Mouse (Mus musculus) MEL (cell line): ENCODE measurements around the gene Glul. TPM values are rescaled to one million over a fixed set of nuclear protein-coding genes. Genes with fewer than 3 reads are reported as not detected.

Experiments
- DNase-seq: peaks from one replicate; pipeline ENCODE4 v3.0.0; 2011; ENCODE audit warnings: low read depth, low spot score
- H3K27ac ChIP-seq: 2 replicates; pipeline ENCODE4 v1.5.1; 2012; ENCODE audit warnings: low read depth, mild to moderate bottlenecking, control low read depth, low read length, moderate library complexity; ENCODE audit not compliant: control insufficient read depth
- H3K27me3 ChIP-seq, 2 experiments: fragments of 150-350 bp in 1 of 2; sonication (generic) in 1 of 2; 2 replicates each; pipeline ENCODE4 v1.6.1; 2012; ENCODE audit warnings: low read length in 2 of 2, mild to moderate bottlenecking in 2 of 2, improper control_type of control experiment in 1 of 2, moderate library complexity in 1 of 2; ENCODE audit not compliant: insufficient read depth in 2 of 2, control insufficient read depth in 1 of 2
- H3K36me3 ChIP-seq, 2 experiments: 2 replicates each; pipeline ENCODE4 v1.6.1; 2012 to 2014; ENCODE audit warnings: low read length in 2 of 2, improper control_type of control experiment in 1 of 2, inconsistent platforms in 1 of 2, mild to moderate bottlenecking in 1 of 2; ENCODE audit not compliant: insufficient read depth in 2 of 2, control insufficient read depth in 1 of 2
- H3K4me1 ChIP-seq, 2 experiments: fragments of 150-350 bp in 1 of 2; sonication (generic) in 1 of 2; 2 replicates each; pipeline ENCODE4 v1.6.1; 2012; ENCODE audit warnings: low read length in 2 of 2, improper control_type of control experiment in 1 of 2, mild to moderate bottlenecking in 1 of 2; ENCODE audit not compliant: insufficient read depth in 2 of 2, control insufficient read depth in 1 of 2
- H3K4me3 ChIP-seq, 2 experiments: fragments of 150-350 bp in 1 of 2; sonication (generic) in 1 of 2; 2 replicates each; pipeline ENCODE4 v1.5.1; 2012; ENCODE audit warnings: low read depth in 2 of 2, low read length in 2 of 2, mild to moderate bottlenecking in 2 of 2, moderate library complexity in 2 of 2, control low read depth in 1 of 2, improper control_type of control experiment in 1 of 2; ENCODE audit not compliant: control insufficient read depth in 1 of 2, insufficient read depth in 1 of 2
- H3K79me2 ChIP-seq: 2 replicates; pipeline ENCODE4 v1.6.1; 2012; ENCODE audit warnings: mild to moderate bottlenecking, low read length, moderate library complexity; ENCODE audit not compliant: control insufficient read depth, poor library complexity, insufficient read depth
- H3K9ac ChIP-seq: 2 replicates; pipeline ENCODE4 v1.6.1; 2012; ENCODE audit warnings: low read depth, mild to moderate bottlenecking, control low read depth, low read length, moderate library complexity; ENCODE audit not compliant: control insufficient read depth, poor library complexity, severe bottlenecking
- H3K9me3 ChIP-seq: fragments of 150-350 bp; sonication (generic); replicated peaks from 2 replicates; pipeline ENCODE4 v1.6.1; 2012; ENCODE audit warnings: mild to moderate bottlenecking, low read length, improper control_type of control experiment, moderate library complexity; ENCODE audit not compliant: insufficient read depth
- BHLHE40 ChIP-seq: IDR thresholded peaks from 2 replicates; pipeline ENCODE4 v1.6.1; 2012; ENCODE audit warnings: low read depth, mild to moderate bottlenecking, inconsistent platforms, low read length, improper control_type of control experiment, borderline replicate concordance
- E2F4 ChIP-seq: IDR thresholded peaks from 2 replicates; pipeline ENCODE4 v1.6.1; 2011; ENCODE audit warnings: low read depth, low read length, improper control_type of control experiment, borderline replicate concordance
- ELF1 ChIP-seq: IDR thresholded peaks from 2 replicates; pipeline ENCODE4 v1.6.1; 2014; ENCODE audit warnings: low read depth, mild to moderate bottlenecking, inconsistent platforms, low read length, improper control_type of control experiment, moderate library complexity
- ETS1 ChIP-seq: IDR thresholded peaks from 2 replicates; pipeline ENCODE4 v1.6.1; 2012; ENCODE audit warnings: low read depth, mild to moderate bottlenecking, inconsistent platforms, low read length, improper control_type of control experiment, moderate library complexity
- HCFC1 ChIP-seq: IDR thresholded peaks from 2 replicates; pipeline ENCODE4 v1.6.1; 2012; ENCODE audit warnings: low read depth, mild to moderate bottlenecking, inconsistent platforms, low read length, improper control_type of control experiment, moderate library complexity
- JUND ChIP-seq: IDR thresholded peaks from 2 replicates; pipeline ENCODE4 v1.6.1; 2011; ENCODE audit warnings: low read depth, mild to moderate bottlenecking, improper control_type of control experiment, low read length
- KAT2A ChIP-seq: conservative IDR thresholded peaks from 2 replicates; pipeline ENCODE4 v1.6.1; 2012; ENCODE audit warnings: low read depth, low read length, improper control_type of control experiment, inconsistent platforms
- MAZ ChIP-seq: IDR thresholded peaks from 2 replicates; pipeline ENCODE4 v1.6.1; 2012; ENCODE audit warnings: low read depth, mild to moderate bottlenecking, inconsistent platforms, low read length, improper control_type of control experiment
- MEF2A ChIP-seq: IDR thresholded peaks from 2 replicates; pipeline ENCODE4 v1.6.1; 2014; ENCODE audit warnings: low read depth, mild to moderate bottlenecking, inconsistent platforms, low read length, improper control_type of control experiment; ENCODE audit not compliant: poor library complexity, insufficient replicate concordance, severe bottlenecking; ENCODE audit errors: extremely low read depth
- MXI1 ChIP-seq: IDR thresholded peaks from 2 replicates; pipeline ENCODE4 v1.6.1; 2011; ENCODE audit warnings: mild to moderate bottlenecking, low read depth, low read length, improper control_type of control experiment
- NRF1 ChIP-seq: IDR thresholded peaks from 2 replicates; pipeline ENCODE4 v1.6.1; 2014; ENCODE audit warnings: low read depth, mild to moderate bottlenecking, inconsistent platforms, low read length, improper control_type of control experiment, moderate library complexity; ENCODE audit not compliant: poor library complexity, insufficient read depth, severe bottlenecking
- POLR2AphosphoS5 ChIP-seq: IDR thresholded peaks from 2 replicates; pipeline ENCODE4 v1.6.1; 2012; ENCODE audit warnings: low read depth, borderline replicate concordance, mild to moderate bottlenecking, inconsistent platforms, low read length, moderate library complexity, mixed read lengths
- SMC3 ChIP-seq: IDR thresholded peaks from 2 replicates; pipeline ENCODE4 v1.6.1; 2011; ENCODE audit warnings: low read depth, low read length, improper control_type of control experiment
- TAL1 ChIP-seq: IDR thresholded peaks from 2 replicates; pipeline ENCODE4 v1.6.1; 2012; ENCODE audit warnings: mild to moderate bottlenecking, inconsistent platforms, low read length, moderate library complexity, mixed read lengths
- TBP ChIP-seq: IDR thresholded peaks from 2 replicates; pipeline ENCODE4 v1.8.0; 2011; ENCODE audit warnings: low read depth, low read length, improper control_type of control experiment
- TCF12 ChIP-seq: IDR thresholded peaks from 2 replicates; pipeline ENCODE4 v1.6.1; 2014; ENCODE audit warnings: low read depth, mild to moderate bottlenecking, inconsistent platforms, low read length, improper control_type of control experiment, moderate library complexity
- USF1 ChIP-seq: IDR thresholded peaks from 2 replicates; pipeline ENCODE4 v1.6.1; 2014; ENCODE audit warnings: low read depth, mild to moderate bottlenecking, inconsistent platforms, low read length, improper control_type of control experiment, moderate library complexity
- USF2 ChIP-seq, 2 experiments: IDR thresholded peaks; 2 replicates each; pipeline ENCODE4 v1.6.1; 2011 to 2012; ENCODE audit warnings: improper control_type of control experiment in 2 of 2, low read length in 2 of 2, borderline replicate concordance in 1 of 2, inconsistent platforms in 1 of 2, low read depth in 1 of 2, mild to moderate bottlenecking in 1 of 2; ENCODE audit not compliant: insufficient read depth in 1 of 2
- ZMIZ1 ChIP-seq: IDR thresholded peaks from 2 replicates; pipeline ENCODE4 v1.6.1; 2012; ENCODE audit warnings: low read depth, mild to moderate bottlenecking, inconsistent platforms, low read length, improper control_type of control experiment, moderate library complexity
- ZNF384 ChIP-seq: IDR thresholded peaks from 2 replicates; pipeline ENCODE4 v1.6.1; 2012; ENCODE audit warnings: low read depth, mild to moderate bottlenecking, inconsistent platforms, low read length, improper control_type of control experiment
- polyA plus RNA-seq, 2 experiments: library from polyadenylated mRNA; stranded (reverse) in 1 of 2; unstranded in 1 of 2; fragments of >175 nt in 1 of 2; fragments of >200 nt in 1 of 2; gene quantifications; 2 replicates each; pipeline versions ENCODE4 v1.2.1 to v1.2.4; 2012; ENCODE audit warnings: low replicate concordance in 2 of 2, low read depth in 1 of 2; ENCODE audit not compliant: insufficient read length in 2 of 2, insufficient read depth in 1 of 2, missing spikeins in 1 of 2
- total RNA-seq: library from RNA; depleted of rRNA; stranded (reverse); fragments of 300-350 nt; gene quantifications from 2 replicates; pipeline ENCODE4 v1.2.3, GENCODE M21; 2012

The Glul gene
- total and polyA plus RNA-seq, 3 experiments, result 47.2 to 81.1 TPM; not detected in 1

DNA sequence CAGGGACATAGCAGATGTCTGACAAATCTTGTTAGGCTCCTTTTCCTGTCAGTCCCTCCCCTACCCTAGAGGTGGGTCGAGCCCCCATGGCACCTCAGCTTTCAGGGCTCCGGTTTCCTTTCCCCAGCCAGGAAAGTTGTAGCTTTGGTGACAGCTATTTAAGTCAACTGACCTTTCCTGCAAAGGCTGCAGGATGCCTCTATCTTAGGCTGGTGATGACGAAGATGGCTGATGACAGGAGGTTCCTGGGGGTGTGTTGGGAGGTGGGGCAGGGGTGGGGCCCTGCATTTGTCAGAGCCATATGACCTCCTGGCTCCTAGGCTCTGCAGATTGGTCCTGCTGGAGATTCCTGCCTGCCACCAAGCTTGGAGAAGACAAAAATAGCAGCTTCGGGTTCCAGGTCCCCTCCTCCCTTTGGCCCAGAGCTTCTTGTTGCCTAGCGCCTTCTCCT, 22.9 kb downstream of the Glul start:
- no peak overlapping the region for H3K9ac ChIP-seq
- DNase-seq, result no peak
- no peaks in the 10 kb centered on the region for H3K79me2 ChIP-seq
- no peaks in the 10 kb centered on the region for H3K27me3 ChIP-seq
- H3K4me3 ChIP-seq, result no peak overlapping the region
- H3K36me3 ChIP-seq, result no peaks in the 10 kb centered on the region
- TF ChIP-seq ETS1 (no peak), NRF1 (no peak), USF1 (no peak), TCF12 (no peak), POLR2AphosphoS5 (no peak), KAT2A (no peak), JUND (no peak), E2F4 (no peak), USF2 (IDR thresholded peaks at IDR 0.05; ENCODE audit: borderline replicate concordance in 1 of 2, insufficient read depth in 1 of 2, low read depth in 1 of 2, low read length in 2 of 2) (no peak), SMC3 (no peak), TAL1 (no peak), BHLHE40 (no peak), HCFC1 (no peak), ZMIZ1 (no peak), TBP (no peak), MXI1 (no peak), ELF1 (no peak), MAZ (no peak), MEF2A (no peak), ZNF384 (no peak)
- no peak overlapping the region for H3K27ac ChIP-seq
- H3K9me3 ChIP-seq, result no peaks in the 10 kb centered on the region
- H3K4me1 ChIP-seq, result peaks cover 0 to 3% of the 10 kb centered on the region in 2 experiments; a peak in 1 of 4 replicates
